Mouse (Mus musculus) ES-E14 (cell line): ENCODE measurements around the gene Cma2.
A peak's percentile ranks its signal among the peaks of the same experiment; 100 is the strongest.

Experiments
- CHD2 ChIP-seq: IDR thresholded peaks from 2 replicates; pipeline ENCODE4 v1.6.1; 2014; ENCODE audit warnings: mild to moderate bottlenecking, low read depth, low read length, inconsistent platforms
- MAFK ChIP-seq: IDR thresholded peaks from 2 replicates; pipeline ENCODE4 v1.6.1; 2014; ENCODE audit warnings: mild to moderate bottlenecking, low read depth, low read length, inconsistent platforms; ENCODE audit not compliant: insufficient read depth

- TF ChIP-seq MAFK (no peak), CHD2 (peak; percentile 89)
Observed at GRCm38 (mm10) chr14:55963263-55963662, 12.5 kb downstream of the Cma2 start.
